In genomic region chr4:55488604-55489003, GRCm38 (mm10) we compare ENCODE assay signal across 20 mouse cellular contexts. TPM values are rescaled to one million over a fixed set of nuclear protein-coding genes. Genes with fewer than 3 reads are reported as not detected.
A peak's percentile ranks its signal among the peaks of the same experiment; 100 is the strongest.
DNase-seq lines count a peak whose midpoint lies in the region; ATAC-seq lines count a peak whose summit lies in the region.
"Had no signal": no experiment of that assay in that cellular context is flagged by ENCODE, and none has a peak within 500 bp of the region (broad histone marks: within the 10 kb centered on the region; RNA-seq: fewer than 3 reads in every experiment).

No protein-coding gene starts in this region.

- peak; percentile 17 for ATAC-seq in activated CD4-positive, CD25-positive, alpha-beta regulatory T cell, adult 4 months
- peak; percentile 83 for ATAC-seq in megakaryocyte progenitor cell, adult 5-6 weeks (replicated peaks; ENCODE audit: poor library complexity)

- peak; percentile 63 for DNase-seq in 3T3-L1 (ENCODE audit: low read depth, low spot score)
- DNase-seq in CD4-positive helper T cell, adult 2 months (ENCODE audit: low read depth, low spot score): peak; percentile 27
- DNase-seq in urinary bladder, postnatal 14 days (ENCODE audit: low spot score): no peak
- no peak for DNase-seq in adrenal gland, adult 8-10 months
- DNase-seq in spleen, postnatal 14 days (ENCODE audit: low spot score in 2 of 2): no peak
- no peak for DNase-seq in adrenal gland, adult 2 months
- DNase-seq: adrenal gland, postnatal 36 days; cerebellum, adult 18-20 months; cerebellum, postnatal 25 days; gastrocnemius, postnatal 25 days; heart, postnatal 10 days; kidney, adult 8-10 months; kidney, postnatal 25 days; liver; lung, adult 2 months; midbrain, embryonic 14.5 days; retina, postnatal 1 day; thymus, postnatal 25 days had no signal

RNA-seq across cellular contexts. Expression of gene Klf4, which starts 43.7 kb away (rescaled TPM):
- polyA plus RNA-seq in activated CD4-positive, CD25-positive, alpha-beta regulatory T cell, adult 4 months (2017; shearing (Covaris generic)): under 1 TPM; 0.31 to 0.36 TPM
- 12.4 and 23.7 TPM in 2 replicates for total RNA-seq in megakaryocyte progenitor cell, adult 5-6 weeks (2015)
- 3.3 and 8.8 TPM in 2 replicates for total RNA-seq in megakaryocyte progenitor cell, adult 5-6 weeks (2017)
- 10 to 100 TPM; 11.0 to 13.9 (median 12.1) TPM for total RNA-seq in adrenal gland, adult 8-10 months (2022)
- total RNA-seq in adrenal gland, adult 2 months (2021): 10 to 100 TPM; 15.4 to 19.3 TPM
- polyA plus RNA-seq in adrenal gland, adult 2 months (2012; rRNA removed): 20.0 and 28.0 TPM in 2 replicates

Comparison
In these comparisons a context has a peak if more than half of its experiments do, and no peak if none do; other contexts are left out.
1. DNase-seq: peak in 3T3-L1 (single experiment) and CD4-positive helper T cell, adult 2 months (single experiment); none in urinary bladder, postnatal 14 days (single experiment), adrenal gland, adult 8-10 months (single experiment), spleen, postnatal 14 days (0 of 2) and adrenal gland, adult 2 months (single experiment).